Mouse (Mus musculus): ENCODE results near the gene Vkorc1. TPM values are rescaled to one million over a fixed set of nuclear protein-coding genes. Genes with fewer than 3 reads are reported as not detected.

Vkorc1 gene
- polyA plus RNA-seq, 1 experiment from 2014 or later, result 108 TPM

GRCm38 (mm10) chr7:127894480-127894879, 937 bp downstream of the Vkorc1 start:
- peak overlapping the region; percentile 46; the same call in 1 of the 2 replicates for H3K27ac ChIP-seq (ENCODE audit: low read depth, low read length)
- no peaks in the 10 kb centered on the region for H3K27me3 ChIP-seq (replicated peaks; ENCODE audit: control insufficient read depth, insufficient read depth, low read length)
- no peaks in the 10 kb centered on the region for H3K9me3 ChIP-seq (ENCODE audit: control insufficient read depth, low read length)
- peak overlapping the region; percentile 79; the same call in 1 of the 2 replicates for H3K9ac ChIP-seq (ENCODE audit: low read depth, low read length)
- peaks cover 12% of the 10 kb centered on the region for H3K4me1 ChIP-seq (replicated peaks; ENCODE audit: control insufficient read depth, insufficient read depth, low read length)
- ATAC-seq (replicated peaks; ENCODE audit: low FRiP score) (no peak), DNase-seq (ENCODE audit: low spot score) (no peak)
- 79% methylated on average over 5 of the region's 5 CpGs for WGBS
- H3K4me2 ChIP-seq, result peak overlapping the region; percentile 92
- H3K36me3 ChIP-seq (ENCODE audit: control insufficient read depth, insufficient read depth, low read length), result peaks cover 5% of the 10 kb centered on the region; the same call in 1 of the 2 replicates
- H3K4me3 ChIP-seq (ENCODE audit: low read depth, low read length), result peak overlapping the region; percentile 66

GRCm38 (mm10) chr7:127890798-127891197, 4.6 kb downstream of the Vkorc1 start, which contains the start of gene Prss53:
Gene Prss53, minus strand, starts transcription at chr7:127890970.
- H3K4me1 ChIP-seq (replicated peaks; ENCODE audit: control insufficient read depth, insufficient read depth, low read length), result peaks cover 5% of the 10 kb centered on the region
- H3K4me2 ChIP-seq, result no peak within 1 kb of the TSS
- H3K9me3 ChIP-seq (ENCODE audit: control insufficient read depth, low read length), result no peaks in the 10 kb centered on the region
- H3K9ac ChIP-seq (ENCODE audit: low read depth, low read length), result no peak within 1 kb of the TSS
- ATAC-seq (replicated peaks; ENCODE audit: low FRiP score) (no peak), DNase-seq (ENCODE audit: low spot score) (no peak)
- H3K27ac ChIP-seq (ENCODE audit: low read depth, low read length), result no peak within 1 kb of the TSS
- no peaks in the 10 kb centered on the region for H3K27me3 ChIP-seq (replicated peaks; ENCODE audit: control insufficient read depth, insufficient read depth, low read length)
- H3K4me3 ChIP-seq (ENCODE audit: low read depth, low read length), result no peak within 1 kb of the TSS
- H3K36me3 ChIP-seq (ENCODE audit: control insufficient read depth, insufficient read depth, low read length), result peaks cover 19% of the 10 kb centered on the region; the same call in 1 of the 2 replicates
- 54% methylated on average over 4 of the region's 4 CpGs for WGBS

- no peak for ATAC-seq (replicated peaks; ENCODE audit: low FRiP score)
- Histone ChIP-seq H3K9me3 (ENCODE audit: control insufficient read depth, low read length) (no peaks in the 10 kb centered on the region), H3K27ac (ENCODE audit: low read depth, low read length) (no peak overlapping the region), H3K36me3 (ENCODE audit: control insufficient read depth, insufficient read depth, low read length) (peaks cover 34% of the 10 kb centered on the region), H3K4me1 (replicated peaks; ENCODE audit: control insufficient read depth, insufficient read depth, low read length) (peaks cover 7% of the 10 kb centered on the region; the same call in 1 of the 2 replicates), H3K9ac (ENCODE audit: low read depth, low read length) (no peak overlapping the region), H3K4me2 (no peak overlapping the region), H3K4me3 (ENCODE audit: low read depth, low read length) (no peak overlapping the region), H3K27me3 (replicated peaks; ENCODE audit: control insufficient read depth, insufficient read depth, low read length) (no peaks in the 10 kb centered on the region)
- no peak for DNase-seq (ENCODE audit: low spot score)
- 63% methylated on average over 3 of the region's 3 CpGs for WGBS
Measured at GRCm38 (mm10) chr7:127888821-127889220, 6.6 kb downstream of the Vkorc1 start.

GRCm38 (mm10) chr7:127887781-127888180, 7.6 kb downstream of the Vkorc1 start:
- DNase-seq (ENCODE audit: low spot score), result no peak
- Histone ChIP-seq H3K36me3 (ENCODE audit: control insufficient read depth, insufficient read depth, low read length) (peaks cover 41% of the 10 kb centered on the region), H3K27ac (ENCODE audit: low read depth, low read length) (no peak overlapping the region), H3K27me3 (replicated peaks; ENCODE audit: control insufficient read depth, insufficient read depth, low read length) (no peaks in the 10 kb centered on the region), H3K4me1 (replicated peaks; ENCODE audit: control insufficient read depth, insufficient read depth, low read length) (peaks cover 9% of the 10 kb centered on the region), H3K9me3 (ENCODE audit: control insufficient read depth, low read length) (no peaks in the 10 kb centered on the region), H3K4me3 (ENCODE audit: low read depth, low read length) (no peak overlapping the region), H3K9ac (ENCODE audit: low read depth, low read length) (no peak overlapping the region), H3K4me2 (no peak overlapping the region)
- no peak for ATAC-seq (replicated peaks; ENCODE audit: low FRiP score)
- WGBS, result 81% methylated on average over 3 of the region's 3 CpGs

- no peaks in the 10 kb centered on the region for H3K27me3 ChIP-seq (replicated peaks; ENCODE audit: control insufficient read depth, insufficient read depth, low read length)
- no peak overlapping the region for H3K9ac ChIP-seq (ENCODE audit: low read depth, low read length)
- H3K36me3 ChIP-seq (ENCODE audit: control insufficient read depth, insufficient read depth, low read length), result peaks cover 46% of the 10 kb centered on the region
- WGBS, result 85% methylated on average over 8 of the region's 8 CpGs
- H3K9me3 ChIP-seq (ENCODE audit: control insufficient read depth, low read length), result 0 out of 2 replicates have a peak, but pooled peaks cover 2% of the 10 kb centered on the region
- H3K4me1 ChIP-seq (replicated peaks; ENCODE audit: control insufficient read depth, insufficient read depth, low read length), result peaks cover 9% of the 10 kb centered on the region
- no peak overlapping the region for H3K4me3 ChIP-seq (ENCODE audit: low read depth, low read length)
- no peak overlapping the region for H3K27ac ChIP-seq (ENCODE audit: low read depth, low read length)
- no peak overlapping the region for H3K4me2 ChIP-seq
- no peak for DNase-seq (ENCODE audit: low spot score)
- no peak for ATAC-seq (replicated peaks; ENCODE audit: low FRiP score)
Measured at GRCm38 (mm10) chr7:127887191-127887590, 8.2 kb downstream of the Vkorc1 start.

- no peak overlapping the region for H3K9ac ChIP-seq (ENCODE audit: low read depth, low read length)
- H3K27ac ChIP-seq (ENCODE audit: low read depth, low read length), result no peak overlapping the region
- H3K36me3 ChIP-seq (ENCODE audit: control insufficient read depth, insufficient read depth, low read length), result peaks cover 52% of the 10 kb centered on the region
- H3K4me2 ChIP-seq, result no peak overlapping the region
- WGBS, result 95% methylated on average over 6 of the region's 6 CpGs
- no peak overlapping the region for H3K4me3 ChIP-seq (ENCODE audit: low read depth, low read length)
- H3K27me3 ChIP-seq (replicated peaks; ENCODE audit: control insufficient read depth, insufficient read depth, low read length), result no peaks in the 10 kb centered on the region
- peaks cover 9% of the 10 kb centered on the region for H3K4me1 ChIP-seq (replicated peaks; ENCODE audit: control insufficient read depth, insufficient read depth, low read length)
- peaks cover 6% of the 10 kb centered on the region for H3K9me3 ChIP-seq (ENCODE audit: control insufficient read depth, low read length)
- DNase-seq (ENCODE audit: low spot score) (no peak), ATAC-seq (replicated peaks; ENCODE audit: low FRiP score) (no peak)
Measured at GRCm38 (mm10) chr7:127886551-127886950, 8.9 kb downstream of the Vkorc1 start.

GRCm38 (mm10) chr7:127885951-127886350, 9.5 kb downstream of the Vkorc1 start:
- 69% methylated on average over 6 of the region's 6 CpGs for WGBS
- Histone ChIP-seq H3K9ac (ENCODE audit: low read depth, low read length) (no peak overlapping the region), H3K4me3 (ENCODE audit: low read depth, low read length) (no peak overlapping the region), H3K36me3 (ENCODE audit: control insufficient read depth, insufficient read depth, low read length) (peaks cover 58% of the 10 kb centered on the region), H3K4me1 (replicated peaks; ENCODE audit: control insufficient read depth, insufficient read depth, low read length) (peaks cover 9% of the 10 kb centered on the region), H3K27ac (ENCODE audit: low read depth, low read length) (no peak overlapping the region), H3K9me3 (ENCODE audit: control insufficient read depth, low read length) (peaks cover 11% of the 10 kb centered on the region), H3K4me2 (no peak overlapping the region), H3K27me3 (replicated peaks; ENCODE audit: control insufficient read depth, insufficient read depth, low read length) (no peaks in the 10 kb centered on the region)
- DNase-seq (ENCODE audit: low spot score) (no peak), ATAC-seq (replicated peaks; ENCODE audit: low FRiP score) (no peak)

GRCm38 (mm10) chr7:127880431-127880830, 15.0 kb downstream of the Vkorc1 start:
- H3K36me3 ChIP-seq (ENCODE audit: control insufficient read depth, insufficient read depth, low read length), result peaks cover 75% of the 10 kb centered on the region
- peaks cover 26% of the 10 kb centered on the region for H3K9me3 ChIP-seq (ENCODE audit: control insufficient read depth, low read length)
- H3K4me3 ChIP-seq (ENCODE audit: low read depth, low read length), result no peak overlapping the region
- no peak overlapping the region for H3K4me2 ChIP-seq
- ATAC-seq (replicated peaks; ENCODE audit: low FRiP score), result no peak
- no peaks in the 10 kb centered on the region for H3K27me3 ChIP-seq (replicated peaks; ENCODE audit: control insufficient read depth, insufficient read depth, low read length)
- H3K9ac ChIP-seq (ENCODE audit: low read depth, low read length), result no peak overlapping the region
- DNase-seq (ENCODE audit: low spot score), result no peak
- 89% methylated on average over 12 of the region's 12 CpGs for WGBS
- no peak overlapping the region for H3K27ac ChIP-seq (ENCODE audit: low read depth, low read length)
- H3K4me1 ChIP-seq (replicated peaks; ENCODE audit: control insufficient read depth, insufficient read depth, low read length), result peaks cover 16% of the 10 kb centered on the region

GRCm38 (mm10) chr7:127879301-127879700, 16.1 kb downstream of the Vkorc1 start:
- Histone ChIP-seq H3K4me2 (no peak overlapping the region), H3K36me3 (ENCODE audit: control insufficient read depth, insufficient read depth, low read length) (peaks cover 66% of the 10 kb centered on the region), H3K4me1 (replicated peaks; ENCODE audit: control insufficient read depth, insufficient read depth, low read length) (peaks cover 13% of the 10 kb centered on the region), H3K9ac (ENCODE audit: low read depth, low read length) (no peak overlapping the region), H3K27me3 (replicated peaks; ENCODE audit: control insufficient read depth, insufficient read depth, low read length) (no peaks in the 10 kb centered on the region), H3K9me3 (ENCODE audit: control insufficient read depth, low read length) (peaks cover 26% of the 10 kb centered on the region), H3K27ac (ENCODE audit: low read depth, low read length) (no peak overlapping the region), H3K4me3 (ENCODE audit: low read depth, low read length) (no peak overlapping the region)
- ATAC-seq (replicated peaks; ENCODE audit: low FRiP score) (no peak), DNase-seq (ENCODE audit: low spot score) (no peak)
- 95% methylated on average over 9 of the region's 9 CpGs for WGBS
